Mouse (Mus musculus) right cerebral cortex, postnatal 36 days (tissue): ENCODE data around the gene Hmcn2.

ENCODE experiments used
- DNase-seq, 2 experiments: peaks; one replicate each; pipeline ENCODE4 v3.0.0; 2022; ENCODE audit warnings: low spot score in 2 of 2, mixed read lengths in 1 of 2

Gene Hmcn2

DNA sequence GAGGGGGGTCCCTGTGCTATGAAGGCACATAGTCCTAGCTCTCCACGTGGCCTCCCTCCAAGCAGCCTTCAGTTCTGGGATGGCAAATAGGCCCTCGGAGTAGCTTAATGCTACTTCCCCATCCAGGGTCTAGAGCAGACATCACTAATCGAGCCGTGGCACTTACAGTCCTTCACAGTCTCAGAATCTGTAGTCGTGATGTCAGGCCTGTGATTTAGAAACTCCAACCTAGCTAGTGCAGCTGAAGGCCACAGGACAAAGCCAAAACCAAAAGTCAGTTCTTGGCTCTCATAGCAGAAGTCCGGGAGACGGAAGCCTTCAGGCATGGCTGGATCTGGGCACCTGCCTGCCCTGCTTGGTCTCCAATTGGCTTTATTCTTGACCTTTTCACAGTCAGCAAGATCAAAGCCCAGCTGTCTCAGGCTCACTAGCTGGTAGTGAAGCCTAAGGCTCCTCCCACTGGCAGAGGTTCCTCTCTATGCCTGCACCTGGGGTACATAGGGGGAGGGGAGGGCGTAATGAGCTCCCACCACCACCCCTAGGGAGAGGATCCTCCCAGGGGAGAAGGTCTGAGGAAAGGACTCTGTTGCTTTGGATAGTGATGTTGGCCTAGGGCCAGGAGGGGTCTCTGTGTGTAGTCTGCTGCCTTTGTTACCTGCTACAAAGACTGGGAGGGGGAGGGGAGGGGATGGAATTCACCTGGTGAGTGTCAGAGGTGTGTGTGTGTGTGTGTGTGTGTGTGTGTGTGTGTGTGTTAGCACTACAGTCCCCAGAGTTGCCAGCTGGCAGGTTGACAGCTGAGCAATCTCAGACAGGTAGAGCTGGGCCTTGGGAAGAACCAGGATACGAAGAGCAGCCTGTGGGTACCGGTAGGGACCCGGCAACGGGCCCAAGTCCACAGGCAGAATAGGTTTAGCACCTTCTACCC lies 163.3 kb downstream of the Hmcn2 start:
- DNase-seq: no peak

DNA sequence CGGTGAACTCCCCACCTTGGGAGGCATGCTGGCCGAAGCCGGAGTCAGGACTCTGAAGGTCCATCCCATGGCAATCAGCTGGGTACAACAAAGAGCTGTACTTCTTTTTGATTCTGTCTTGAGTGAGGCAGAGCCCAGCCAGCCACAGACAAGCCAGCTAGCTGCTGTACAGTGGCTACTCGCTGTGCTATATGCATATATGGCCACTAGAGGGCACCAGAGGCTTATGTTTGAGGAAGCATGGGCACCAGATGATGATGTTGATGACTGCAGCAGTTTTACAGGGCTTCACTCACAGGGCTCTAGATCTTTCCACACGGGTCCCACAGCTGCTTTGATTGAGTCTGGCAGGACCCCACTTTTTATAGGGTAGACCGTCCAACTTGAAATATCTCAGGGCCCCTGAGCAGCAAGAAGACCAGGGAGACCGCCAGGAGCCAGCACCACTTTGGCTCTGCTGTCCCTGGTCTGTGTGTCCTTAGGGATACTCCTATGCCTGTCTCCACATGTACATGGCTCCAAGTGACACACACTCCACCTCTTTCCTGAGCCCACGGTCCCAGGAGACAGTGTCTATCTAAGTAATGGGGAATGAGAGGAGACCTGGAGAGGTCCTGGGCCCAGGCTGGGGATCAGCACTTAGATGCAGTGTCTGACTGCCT lies 168.8 kb downstream of the Hmcn2 start:
- peak; percentile 75 to 76 for DNase-seq

GRCm38 (mm10) chr2:31484187-31484586 lies 170.0 kb downstream of the Hmcn2 start:
- peak in 1 of 2 experiments; percentile 54 for DNase-seq

DNA sequence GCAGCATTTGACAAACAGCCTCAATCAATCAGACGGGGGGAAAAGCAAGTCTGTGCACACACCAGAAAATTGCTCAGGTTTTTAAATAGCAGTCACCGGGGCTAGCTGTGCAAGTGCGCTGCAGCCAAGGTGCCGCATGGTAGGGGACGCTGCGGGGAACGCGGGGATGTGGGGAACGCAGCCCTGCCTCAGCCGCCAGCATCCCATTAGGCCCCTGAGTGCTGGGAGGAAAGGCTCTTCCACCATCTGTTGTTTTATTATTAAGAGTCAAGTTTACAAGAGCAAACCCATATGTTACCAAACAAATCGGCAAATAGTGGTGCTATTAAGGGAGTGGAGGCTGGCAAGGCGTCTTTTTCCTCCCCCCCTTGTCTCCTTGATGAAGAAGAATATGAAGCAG lies 175.0 kb downstream of the Hmcn2 start:
- no peak for DNase-seq

- no peak for DNase-seq
Observed at GRCm38 (mm10) chr2:31490556-31490955, 176.3 kb downstream of the Hmcn2 start.

GRCm38 (mm10) chr2:31492308-31492707 lies 178.1 kb downstream of the Hmcn2 start:
- DNase-seq: no peak

GRCm38 (mm10) chr2:31493243-31493642 lies 179.0 kb downstream of the Hmcn2 start:
- DNase-seq: no peak

- no peak for DNase-seq
Observed at GRCm38 (mm10) chr2:31494315-31494714, 180.1 kb downstream of the Hmcn2 start.

DNA sequence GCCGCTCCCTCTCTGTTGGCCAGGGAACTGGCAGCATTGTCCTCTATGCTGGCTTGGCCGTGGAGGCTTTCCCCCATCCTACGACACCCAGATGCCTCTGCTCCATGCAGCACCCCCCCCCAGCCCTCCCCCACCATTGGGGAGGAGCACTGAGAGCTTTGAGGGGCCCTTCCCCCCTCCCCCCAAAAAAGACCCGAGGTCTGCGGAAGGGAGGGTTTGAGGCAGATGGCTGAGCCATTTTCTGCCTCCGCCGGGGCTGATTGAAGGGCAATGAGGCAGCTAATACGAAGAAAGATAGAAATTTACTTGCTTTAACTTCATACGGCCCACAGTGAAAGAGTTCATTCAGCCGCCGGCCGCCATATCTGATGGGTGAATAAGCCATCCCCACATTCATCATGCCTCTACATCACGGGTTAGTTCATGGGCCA lies 180.8 kb downstream of the Hmcn2 start:
- DNase-seq: no peak

DNA sequence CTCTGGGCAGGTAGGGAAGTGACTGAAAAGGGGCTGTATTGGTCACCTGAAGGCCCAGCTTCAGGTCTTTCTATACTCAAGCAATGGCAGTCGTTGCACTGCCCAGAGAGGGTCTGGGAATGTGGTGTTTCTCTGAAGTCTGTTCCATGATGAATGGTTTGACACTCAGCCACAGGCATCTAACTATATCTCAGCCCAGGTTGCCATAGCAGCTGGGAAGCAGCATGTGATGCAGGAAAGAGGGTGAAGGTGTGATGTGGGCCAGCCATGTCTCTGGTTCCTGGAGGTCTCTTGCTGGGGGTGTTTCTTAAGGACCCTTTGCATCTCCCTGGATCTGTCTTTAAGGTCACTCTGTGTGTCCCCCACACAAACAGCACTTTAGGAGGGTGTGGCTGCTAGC lies 181.9 kb downstream of the Hmcn2 start:
- no peak for DNase-seq

- DNase-seq: no peak
Observed at GRCm38 (mm10) chr2:31497113-31497512, 182.9 kb downstream of the Hmcn2 start.

DNA sequence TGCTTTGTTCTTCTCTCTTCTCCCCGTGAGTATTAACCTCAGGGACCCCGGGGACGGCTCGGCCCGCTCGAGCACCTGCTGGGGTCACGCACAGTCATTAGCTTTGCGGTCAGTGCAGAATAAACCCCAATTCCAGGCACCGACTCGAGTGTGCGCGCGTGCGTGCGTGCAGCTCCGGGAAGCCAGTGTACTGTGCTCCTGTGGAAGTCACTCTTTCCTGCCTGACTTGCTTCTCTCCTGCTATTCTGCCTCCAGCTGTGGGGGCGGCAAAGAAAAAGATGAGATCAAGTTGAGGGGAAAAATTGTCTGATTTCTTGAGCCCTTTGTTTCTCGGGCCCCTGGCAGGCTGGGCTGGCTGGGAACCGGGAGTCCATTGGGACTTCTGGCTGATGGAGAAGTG lies 183.4 kb downstream of the Hmcn2 start:
- peak in 1 of 2 experiments; percentile 25 for DNase-seq

- DNase-seq: no peak
Observed at GRCm38 (mm10) chr2:31499327-31500291, 185.4 kb downstream of the Hmcn2 start.

DNA sequence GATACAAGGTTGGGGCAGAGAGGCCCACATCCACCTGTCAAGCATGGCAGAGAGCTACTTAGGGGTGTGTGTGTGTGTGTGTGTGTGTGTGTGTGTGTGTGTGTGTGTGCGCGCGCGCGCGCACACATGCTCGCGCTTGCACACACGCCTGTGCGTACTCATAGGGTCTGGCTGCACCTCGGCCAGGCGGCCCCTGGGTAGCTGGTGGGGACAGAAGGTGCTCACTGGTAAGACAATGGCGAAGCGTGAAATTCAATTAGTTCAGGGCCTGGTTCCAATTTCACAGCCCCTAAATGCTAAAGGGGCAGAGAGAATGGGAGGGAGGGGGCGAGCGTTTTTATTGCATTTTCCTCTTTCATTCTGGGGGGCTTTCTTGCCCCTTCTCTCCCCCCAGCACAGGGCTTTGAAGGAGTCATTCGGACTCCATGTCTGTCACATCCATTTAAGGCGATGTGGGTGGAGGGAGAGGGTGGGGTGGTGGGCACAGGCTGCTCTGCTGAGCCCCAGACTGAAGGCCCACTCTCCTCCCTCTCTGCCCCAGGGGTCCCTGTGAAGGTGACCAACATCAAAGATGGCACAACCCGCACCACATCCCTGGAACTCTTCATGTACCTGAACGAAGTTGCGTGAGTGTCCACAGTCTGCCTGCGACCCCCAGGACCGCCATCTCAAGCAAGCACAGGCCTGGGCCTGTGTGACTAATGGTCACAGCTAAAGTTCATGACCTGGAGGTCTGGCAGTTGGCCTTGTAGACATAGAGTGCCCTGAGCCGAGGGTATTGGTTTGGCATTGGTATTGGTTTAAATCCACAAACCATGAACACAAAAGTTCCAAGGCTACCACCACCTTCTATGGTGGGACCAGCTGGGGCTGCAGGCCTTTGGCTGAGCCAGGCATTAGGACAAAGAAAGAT lies 186.3 kb downstream of the Hmcn2 start:
- no peak for DNase-seq

DNA sequence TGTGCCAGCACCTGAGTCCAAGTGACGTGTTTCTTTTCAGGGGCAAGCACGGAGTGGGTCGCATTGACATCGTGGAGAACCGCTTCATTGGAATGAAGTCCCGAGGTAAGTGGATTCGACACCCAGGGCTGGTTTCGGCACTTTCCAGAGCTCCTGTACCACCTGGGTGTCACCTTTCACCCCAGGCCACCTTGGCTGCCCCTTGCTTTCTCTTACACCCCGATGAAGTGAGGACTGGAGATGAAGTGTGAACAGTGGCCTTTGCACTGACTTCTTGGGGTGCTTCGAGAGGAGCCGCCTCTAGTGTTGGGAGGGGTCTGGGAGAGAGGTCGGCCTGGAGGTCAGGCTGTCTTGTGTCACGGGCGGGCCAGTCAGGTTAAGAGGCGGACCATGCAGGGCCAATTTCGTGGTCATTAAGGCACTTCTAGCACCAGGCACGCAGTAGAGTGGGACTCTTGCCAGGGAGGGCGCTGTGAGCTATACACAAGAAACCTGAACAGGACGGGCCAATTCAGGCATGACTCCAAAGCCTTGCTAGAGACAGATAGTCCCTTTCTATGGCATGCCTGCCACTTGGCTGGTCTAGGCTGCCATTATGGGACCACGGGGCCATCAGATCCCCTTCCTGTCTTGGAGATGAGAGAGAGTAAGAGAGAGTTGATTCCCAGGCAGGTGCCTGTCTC lies 187.4 kb downstream of the Hmcn2 start:
- no peak for DNase-seq

- DNase-seq: no peak
Observed at GRCm38 (mm10) chr2:31502616-31503522, 188.7 kb downstream of the Hmcn2 start.

DNA sequence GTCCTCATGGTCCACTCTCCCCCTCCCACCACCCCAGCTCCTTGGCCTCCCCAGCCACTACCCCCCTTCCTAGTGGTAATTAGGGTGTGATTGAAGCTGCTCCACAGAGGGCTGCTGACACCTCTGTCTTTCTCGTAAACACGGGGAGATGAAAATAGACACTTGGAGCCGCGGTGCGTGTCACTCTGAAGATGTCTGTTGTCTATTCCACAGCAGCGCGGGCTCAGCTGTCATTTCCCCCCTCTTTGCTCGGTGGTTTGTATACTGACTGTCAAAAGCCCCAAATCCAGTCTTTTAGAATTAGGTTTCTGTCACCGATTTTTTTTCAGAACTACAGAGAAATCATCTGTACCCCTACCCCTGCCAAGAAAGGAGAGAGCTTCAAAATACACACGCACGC lies 191.3 kb downstream of the Hmcn2 start:
- no peak for DNase-seq

- no peak for DNase-seq
Observed at GRCm38 (mm10) chr2:31508851-31509250, 194.6 kb downstream of the Hmcn2 start.
